Mouse (Mus musculus) midbrain, embryonic 13.5 days (tissue): ENCODE data around the gene Aldh9a1. TPM values are rescaled to one million over a fixed set of nuclear protein-coding genes. Genes with fewer than 3 reads are reported as not detected.

Experiments used
- ATAC-seq: fragments of 200-750 bp; cut with Nextera tagmentation; 2 replicates; pipeline ENCODE4 v1.8.0; 2017; ENCODE audit warnings: mild to moderate bottlenecking, moderate TSS enrichment, moderate library complexity
- H3K27ac ChIP-seq: fragments of 300-500 bp; sonication (generic); 2 replicates; pipeline ENCODE4 v1.5.1; 2015; ENCODE audit warnings: inconsistent platforms, mild to moderate bottlenecking, moderate library complexity
- H3K27me3 ChIP-seq: fragments of 300-500 bp; sonication (generic); 2 replicates; pipeline ENCODE4 v1.6.1; 2015; ENCODE audit warnings: mild to moderate bottlenecking, inconsistent platforms
- H3K36me3 ChIP-seq: fragments of 300-500 bp; sonication (generic); 2 replicates; pipeline ENCODE4 v1.6.1; 2015; ENCODE audit warnings: mild to moderate bottlenecking, inconsistent platforms
- H3K4me1 ChIP-seq: fragments of 300-500 bp; sonication (generic); replicated peaks from 2 replicates; pipeline ENCODE4 v1.6.1; 2015; ENCODE audit warnings: inconsistent platforms
- H3K4me2 ChIP-seq: fragments of 300-500 bp; sonication (generic); replicated peaks from 2 replicates; pipeline ENCODE4 v1.6.1; 2015; ENCODE audit warnings: moderate library complexity, mild to moderate bottlenecking, inconsistent platforms
- H3K4me3 ChIP-seq: fragments of 300-500 bp; sonication (generic); replicated peaks from 2 replicates; pipeline ENCODE4 v1.5.1; 2015; ENCODE audit warnings: mild to moderate bottlenecking, inconsistent platforms
- H3K9ac ChIP-seq: fragments of 300-500 bp; sonication (generic); replicated peaks from 2 replicates; pipeline ENCODE4 v1.6.1; 2015; ENCODE audit warnings: mild to moderate bottlenecking, inconsistent platforms
- H3K9me3 ChIP-seq: fragments of 300-500 bp; sonication (generic); 2 replicates; pipeline ENCODE4 v1.6.1; 2016; ENCODE audit warnings: mild to moderate bottlenecking, inconsistent platforms
- WGBS: fragments of 180-500 bp; shearing (Covaris S2); methylation state at CpG from one replicate; pipeline ENCODE4 v1.1.7; 2015; 5-methylcytosine and 5-hydroxymethylcytosine counted together
- polyA plus RNA-seq: library from polyadenylated mRNA; unstranded; fragments of >200 nt; fragmentation: Nextera tagmentation; extraction: Ambion mirVana; gene quantifications from 2 replicates; pipeline ENCODE4 v1.2.1, GENCODE M21; 2015

The Aldh9a1 gene
- polyA plus RNA-seq, 1 experiment from 2014 or later, result 28.1 TPM

- Histone ChIP-seq H3K27ac (no peak overlapping the region), H3K9me3 (no peaks in the 10 kb centered on the region), H3K36me3 (no peaks in the 10 kb centered on the region), H3K4me1 (peaks cover 11% of the 10 kb centered on the region), H3K4me3 (no peak overlapping the region), H3K27me3 (peaks cover 17% of the 10 kb centered on the region), H3K9ac (no peak overlapping the region), H3K4me2 (no peak overlapping the region)
- 89% methylated on average over 6 of the region's 6 CpGs for WGBS
- no peak for ATAC-seq
These were observed 38.8 kb downstream of the Aldh9a1 start for GRCm38 (mm10) chr1:167388571-167388970.

- H3K27me3 ChIP-seq, result peaks cover 17% of the 10 kb centered on the region
- H3K9ac ChIP-seq, result no peak overlapping the region
- 95% methylated on average over 7 of the region's 7 CpGs for WGBS
- H3K4me3 ChIP-seq, result no peak overlapping the region
- no peaks in the 10 kb centered on the region for H3K36me3 ChIP-seq
- ATAC-seq, result no peak
- H3K27ac ChIP-seq, result no peak overlapping the region
- peaks cover 13% of the 10 kb centered on the region for H3K4me1 ChIP-seq
- H3K9me3 ChIP-seq, result no peaks in the 10 kb centered on the region
- H3K4me2 ChIP-seq, result no peak overlapping the region
These were observed 39.8 kb downstream of the Aldh9a1 start for GRCm38 (mm10) chr1:167389584-167389983.

- Histone ChIP-seq H3K27me3 (peaks cover 22% of the 10 kb centered on the region), H3K9me3 (no peaks in the 10 kb centered on the region), H3K27ac (no peak overlapping the region), H3K9ac (no peak overlapping the region), H3K4me1 (peaks cover 14% of the 10 kb centered on the region), H3K36me3 (no peaks in the 10 kb centered on the region), H3K4me3 (no peak overlapping the region), H3K4me2 (no peak overlapping the region)
- no peak for ATAC-seq
- WGBS, result 82% methylated on average over 4 of the region's 4 CpGs
These were observed 40.6 kb downstream of the Aldh9a1 start for GRCm38 (mm10) chr1:167390381-167390780.

GRCm38 (mm10) chr1:167391241-167391640 lies 41.5 kb downstream of the Aldh9a1 start:
- H3K4me2 ChIP-seq, result no peak overlapping the region
- ATAC-seq, result no peak
- H3K4me1 ChIP-seq, result peaks cover 14% of the 10 kb centered on the region
- WGBS, result 73% methylated on average over 6 of the region's 6 CpGs
- no peak overlapping the region for H3K9ac ChIP-seq
- peaks cover 25% of the 10 kb centered on the region for H3K27me3 ChIP-seq
- H3K9me3 ChIP-seq, result no peaks in the 10 kb centered on the region
- H3K27ac ChIP-seq, result no peak overlapping the region
- H3K36me3 ChIP-seq, result no peaks in the 10 kb centered on the region
- H3K4me3 ChIP-seq, result no peak overlapping the region

- Histone ChIP-seq H3K27ac (no peak overlapping the region), H3K4me3 (peak overlapping the region; percentile 67), H3K4me2 (peak overlapping the region; percentile 87), H3K9ac (peak overlapping the region; percentile 73), H3K36me3 (no peaks in the 10 kb centered on the region), H3K9me3 (no peaks in the 10 kb centered on the region), H3K4me1 (peaks cover 14% of the 10 kb centered on the region), H3K27me3 (peaks cover 25% of the 10 kb centered on the region)
- ATAC-seq, result no peak
- WGBS, result 60% methylated on average over 2 of the region's 2 CpGs
These were observed 42.3 kb downstream of the Aldh9a1 start for GRCm38 (mm10) chr1:167392031-167392640.

GRCm38 (mm10) chr1:167392687-167393086 lies 42.9 kb downstream of the Aldh9a1 start:
- Histone ChIP-seq H3K27me3 (peaks cover 25% of the 10 kb centered on the region), H3K4me3 (peak overlapping the region; percentile 67), H3K9ac (peak overlapping the region; percentile 73), H3K27ac (no peak overlapping the region), H3K4me1 (peaks cover 14% of the 10 kb centered on the region), H3K9me3 (no peaks in the 10 kb centered on the region), H3K36me3 (no peaks in the 10 kb centered on the region), H3K4me2 (peak overlapping the region; percentile 87)
- ATAC-seq, result no peak
- WGBS, result 11% methylated on average over 8 of the region's 8 CpGs

GRCm38 (mm10) chr1:167393281-167393680 lies 43.5 kb downstream of the Aldh9a1 start:
- Histone ChIP-seq H3K4me3 (peak overlapping the region; percentile 67), H3K4me2 (peak overlapping the region; percentile 87), H3K27me3 (peaks cover 25% of the 10 kb centered on the region), H3K36me3 (no peaks in the 10 kb centered on the region), H3K9me3 (no peaks in the 10 kb centered on the region), H3K4me1 (peaks cover 14% of the 10 kb centered on the region), H3K9ac (peak overlapping the region; percentile 73), H3K27ac (0 out of 2 replicates have a peak overlapping the region, but pooled peaks have one; percentile 59)
- peak; percentile 50 for ATAC-seq
- under 1% methylated on average over 15 of the region's 15 CpGs for WGBS

GRCm38 (mm10) chr1:167393683-167394492 lies 44.1 kb downstream of the Aldh9a1 start, which contains the start of gene Mgst3:
TSS of gene Mgst3 (minus strand) at chr1:167393841.
- H3K27me3 ChIP-seq, result peaks cover 25% of the 10 kb centered on the region
- under 1% methylated on average over 45 of the region's 45 CpGs for WGBS
- peak; percentile 96 for ATAC-seq
- no peaks in the 10 kb centered on the region for H3K9me3 ChIP-seq
- peak within 1 kb of the TSS; percentile 87 for H3K4me2 ChIP-seq
- H3K4me3 ChIP-seq, result peak within 1 kb of the TSS; percentile 67
- H3K9ac ChIP-seq, result peak within 1 kb of the TSS; percentile 73
- H3K36me3 ChIP-seq, result no peaks in the 10 kb centered on the region
- H3K4me1 ChIP-seq, result peaks cover 14% of the 10 kb centered on the region
- peak within 1 kb of the TSS; percentile 77 for H3K27ac ChIP-seq

- Histone ChIP-seq H3K4me3 (no peak overlapping the region), H3K4me1 (no peaks in the 10 kb centered on the region), H3K9ac (no peak overlapping the region), H3K27ac (no peak overlapping the region), H3K27me3 (peaks cover 9% of the 10 kb centered on the region), H3K9me3 (no peaks in the 10 kb centered on the region), H3K4me2 (no peak overlapping the region), H3K36me3 (no peaks in the 10 kb centered on the region)
- no peak for ATAC-seq
- WGBS, result 88% methylated on average over 4 of the region's 4 CpGs
These were observed 55.4 kb downstream of the Aldh9a1 start for GRCm38 (mm10) chr1:167405237-167405636.

- Histone ChIP-seq H3K4me2 (no peak overlapping the region), H3K36me3 (no peaks in the 10 kb centered on the region), H3K27me3 (peaks cover 5% of the 10 kb centered on the region; the same call in 1 of the 2 replicates), H3K9ac (no peak overlapping the region), H3K9me3 (no peaks in the 10 kb centered on the region), H3K4me3 (no peak overlapping the region), H3K27ac (no peak overlapping the region), H3K4me1 (no peaks in the 10 kb centered on the region)
- no peak for ATAC-seq
- WGBS, result 83% methylated on average over 4 of the region's 4 CpGs
These were observed 59.8 kb downstream of the Aldh9a1 start for GRCm38 (mm10) chr1:167409601-167410000.

GRCm38 (mm10) chr1:167411991-167412715 lies 62.4 kb downstream of the Aldh9a1 start:
- Histone ChIP-seq H3K4me2 (no peak overlapping the region), H3K4me3 (no peak overlapping the region), H3K27ac (no peak overlapping the region), H3K9me3 (no peaks in the 10 kb centered on the region), H3K4me1 (no peaks in the 10 kb centered on the region), H3K27me3 (peaks cover 5% of the 10 kb centered on the region; the same call in 1 of the 2 replicates), H3K9ac (no peak overlapping the region), H3K36me3 (no peaks in the 10 kb centered on the region)
- 84% methylated on average over 12 of the region's 12 CpGs for WGBS
- ATAC-seq, result no peak

GRCm38 (mm10) chr1:167414846-167415245 lies 65.1 kb downstream of the Aldh9a1 start:
- Histone ChIP-seq H3K27me3 (no peaks in the 10 kb centered on the region), H3K4me1 (no peaks in the 10 kb centered on the region), H3K36me3 (no peaks in the 10 kb centered on the region), H3K27ac (no peak overlapping the region), H3K4me3 (no peak overlapping the region), H3K9ac (no peak overlapping the region), H3K4me2 (no peak overlapping the region), H3K9me3 (no peaks in the 10 kb centered on the region)
- ATAC-seq, result no peak
- WGBS, result 6% methylated on average over 7 of the region's 7 CpGs
